Mouse (Mus musculus) cerebellum, adult 18-20 months (tissue): ENCODE measurements around the gene Pop7.

Experiments
- DNase-seq, 2 experiments: peaks; one replicate each; pipeline ENCODE4 v3.0.0; 2021

Pop7 gene

GRCm38 (mm10) chr5:137491559-137491958 lies 10.8 kb downstream of the Pop7 start:
- DNase-seq: no peak

GRCm38 (mm10) chr5:137487616-137488015 lies 14.7 kb downstream of the Pop7 start:
- no peak for DNase-seq

- DNase-seq: no peak
These were observed 16.5 kb downstream of the Pop7 start for GRCm38 (mm10) chr5:137485851-137486155.

GRCm38 (mm10) chr5:137485071-137485850 lies 17.1 kb downstream of the Pop7 start:
- DNase-seq: no peak

DNA sequence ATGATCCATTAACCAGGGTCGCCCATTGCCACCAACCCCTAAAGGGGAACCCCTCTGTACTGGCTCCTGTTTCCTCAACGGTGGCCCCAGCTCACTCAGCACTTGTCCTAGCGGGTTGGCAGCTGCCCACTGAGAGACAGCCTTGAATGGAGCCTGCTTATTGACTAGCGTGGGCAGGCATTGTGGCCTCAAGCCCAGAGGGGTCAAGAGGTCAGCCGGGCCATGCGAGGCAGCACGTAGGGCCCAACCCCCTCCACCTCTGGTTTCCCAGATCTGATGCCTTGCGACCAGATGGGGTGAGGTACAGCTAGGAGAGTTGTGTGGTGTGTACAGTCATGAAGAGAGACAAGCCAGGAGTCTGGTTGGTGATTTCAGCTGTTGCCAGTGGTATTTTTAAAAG lies 20.4 kb downstream of the Pop7 start:
- no peak for DNase-seq

- DNase-seq: peak; percentile 79 to 83
These were observed 21.2 kb downstream of the Pop7 start for GRCm38 (mm10) chr5:137481138-137481537.

- DNase-seq: no peak
These were observed 25.4 kb downstream of the Pop7 start, which contains the start of gene Zan for GRCm38 (mm10) chr5:137476964-137477363. Gene Zan, minus strand, starts transcription at chr5:137477064.

- DNase-seq: no peak
These were observed 28.0 kb downstream of the Pop7 start for GRCm38 (mm10) chr5:137474351-137474750.

- DNase-seq: no peak
These were observed 29.9 kb downstream of the Pop7 start for GRCm38 (mm10) chr5:137472252-137472904.

DNA sequence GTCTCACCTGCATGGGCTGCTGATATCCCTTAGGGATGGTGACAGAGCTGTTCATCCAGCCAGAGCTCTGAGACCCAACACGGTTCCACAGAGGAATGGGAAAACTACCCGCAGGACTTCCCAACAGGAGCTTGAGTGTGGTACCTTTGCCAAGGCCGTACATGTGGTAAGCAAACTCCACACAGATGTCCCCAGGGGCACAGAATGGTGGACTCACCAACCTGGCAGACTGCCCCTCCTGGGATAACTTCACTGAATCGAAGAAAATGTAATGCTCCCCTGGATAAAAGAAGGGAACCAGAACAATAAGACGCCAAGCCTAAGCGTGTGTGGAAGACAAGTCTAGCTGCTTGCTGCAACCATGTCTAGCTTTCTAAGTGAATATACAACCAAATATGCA lies 35.4 kb downstream of the Pop7 start:
- no peak for DNase-seq

GRCm38 (mm10) chr5:137465049-137465448 lies 37.3 kb downstream of the Pop7 start:
- no peak for DNase-seq

DNA sequence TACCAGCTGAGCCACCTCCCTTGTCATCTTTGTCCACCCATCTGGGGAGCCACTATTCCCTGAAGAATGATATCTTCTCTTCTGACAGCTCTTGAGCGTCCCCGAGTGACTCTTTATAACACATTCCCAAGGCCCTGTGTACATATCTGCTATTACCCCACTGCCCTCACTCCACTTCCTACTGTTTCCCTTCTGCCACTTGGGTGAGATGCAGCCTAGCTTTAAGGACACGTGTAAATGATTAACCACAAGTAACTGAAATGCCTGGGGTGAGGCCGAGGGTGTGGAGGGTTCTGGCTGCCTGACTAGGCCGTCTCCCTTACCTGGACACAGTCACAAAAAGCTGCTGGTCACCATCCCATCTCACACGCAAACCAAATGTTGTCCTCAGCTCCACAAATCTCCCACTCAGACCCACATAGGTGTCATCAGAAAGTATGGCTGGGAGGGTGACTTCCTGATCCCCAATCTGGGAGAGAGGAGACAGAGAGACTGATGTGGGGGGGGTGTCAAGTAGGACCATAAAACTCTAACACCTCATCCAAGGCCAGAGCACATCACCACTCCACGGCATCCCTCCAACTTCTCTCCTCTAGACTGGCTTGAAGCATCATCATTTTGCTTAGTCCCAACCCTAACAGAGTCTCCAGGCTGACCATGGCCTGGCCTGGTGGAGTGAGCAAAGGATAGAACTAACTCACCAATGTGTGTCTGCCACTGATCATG lies 46.3 kb downstream of the Pop7 start:
- no peak for DNase-seq

DNA sequence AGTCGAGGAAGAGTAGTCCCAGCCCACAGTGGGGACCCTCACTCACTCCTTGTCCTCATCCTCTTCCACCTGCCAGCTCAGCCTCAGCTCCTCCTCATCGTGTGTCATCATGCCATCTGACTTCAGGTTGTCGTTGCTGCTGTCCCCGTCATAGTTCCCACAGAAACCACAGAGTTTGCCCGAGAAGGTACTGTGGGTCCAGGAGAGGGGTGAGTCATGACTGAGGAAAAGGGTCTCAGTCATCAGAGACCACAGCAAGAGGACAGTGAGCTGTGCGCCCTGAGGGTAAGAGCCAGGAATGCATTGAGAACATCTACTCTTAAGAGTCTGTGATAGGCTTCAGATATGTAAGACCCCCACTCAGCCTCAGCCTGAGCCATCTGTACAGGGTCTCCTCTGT lies 47.1 kb downstream of the Pop7 start:
- no peak for DNase-seq
